Mouse (Mus musculus): ENCODE results near the gene Uox.

DNA sequence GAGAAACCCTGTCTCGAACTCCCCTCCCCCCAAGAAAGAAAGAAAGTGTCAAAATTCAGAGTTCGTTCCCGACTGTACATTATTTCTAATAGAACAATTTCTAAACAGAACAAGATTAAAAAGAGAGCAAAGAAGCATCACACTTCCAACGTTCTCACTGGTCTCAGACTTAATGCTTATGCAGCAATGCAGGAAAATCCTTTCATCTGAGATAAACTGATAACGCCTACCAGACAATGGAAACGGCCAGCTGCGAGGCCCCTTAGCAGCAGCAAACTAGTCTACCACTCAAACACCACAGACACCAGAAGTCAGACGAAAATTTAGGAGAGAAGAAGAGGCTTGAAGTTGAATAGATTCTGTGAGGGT lies 48.6 kb upstream of the Uox start:
- no peak; the same call in 1 of the 2 replicates for TF ChIP-seq POLR2A (IDR thresholded peaks at IDR 0.05; ENCODE audit: low read depth, low read length)
- TF ChIP-seq CTCF (IDR thresholded peaks at IDR 0.05; ENCODE audit: borderline replicate concordance, insufficient read depth, low read length) = no peak

Data from embryonic fibroblast, embryonic 13.5 days (primary cell).